Mouse (Mus musculus) embryonic facial prominence, embryonic 10.5 days (tissue): ENCODE measurements around the gene Smim26. TPM values are rescaled to one million over a fixed set of nuclear protein-coding genes. Genes with fewer than 3 reads are reported as not detected.

Experiments used
- DNase-seq: peaks from one replicate; pipeline ENCODE4 v3.0.0-alpha.2; 2017; ENCODE audit warnings: low spot score
- H3K27ac ChIP-seq: fragments of 300-500 bp; sonication (generic); replicated peaks from 2 replicates; pipeline ENCODE4 v1.5.1; 2016; ENCODE audit warnings: mild to moderate bottlenecking
- H3K27me3 ChIP-seq: fragments of 300-500 bp; sonication (generic); replicated peaks from 2 replicates; pipeline ENCODE4 v1.6.1; 2016; ENCODE audit warnings: low read depth, mild to moderate bottlenecking; ENCODE audit not compliant: poor library complexity, severe bottlenecking
- H3K36me3 ChIP-seq: fragments of 300-500 bp; sonication (generic); replicated peaks from 2 replicates; pipeline ENCODE4 v1.6.1; 2016; ENCODE audit warnings: mild to moderate bottlenecking, moderate library complexity
- H3K4me1 ChIP-seq: fragments of 300-500 bp; sonication (generic); 2 replicates; pipeline ENCODE4 v1.6.1; 2016
- H3K4me3 ChIP-seq: fragments of 300-500 bp; sonication (generic); 2 replicates; pipeline ENCODE4 v1.5.1; 2016; ENCODE audit warnings: mild to moderate bottlenecking, moderate library complexity
- H3K9me3 ChIP-seq: fragments of 300-500 bp; sonication (generic); 2 replicates; pipeline ENCODE4 v1.6.1; 2016; ENCODE audit warnings: mild to moderate bottlenecking
- WGBS: fragments of 180-500 bp; shearing (Covaris S2); methylation state at CpG from one replicate; pipeline ENCODE4 v1.1.7; 2016; 5-methylcytosine and 5-hydroxymethylcytosine counted together
- polyA plus RNA-seq: library from polyadenylated mRNA; unstranded; fragments of >200 nt; fragmentation: Nextera tagmentation; extraction: Ambion mirVana; gene quantifications from 2 replicates; pipeline ENCODE4 v1.2.1, GENCODE M21; 2016

Smim26 gene
- polyA plus RNA-seq, 1 experiment from 2014 or later, result 34.0 TPM

DNA sequence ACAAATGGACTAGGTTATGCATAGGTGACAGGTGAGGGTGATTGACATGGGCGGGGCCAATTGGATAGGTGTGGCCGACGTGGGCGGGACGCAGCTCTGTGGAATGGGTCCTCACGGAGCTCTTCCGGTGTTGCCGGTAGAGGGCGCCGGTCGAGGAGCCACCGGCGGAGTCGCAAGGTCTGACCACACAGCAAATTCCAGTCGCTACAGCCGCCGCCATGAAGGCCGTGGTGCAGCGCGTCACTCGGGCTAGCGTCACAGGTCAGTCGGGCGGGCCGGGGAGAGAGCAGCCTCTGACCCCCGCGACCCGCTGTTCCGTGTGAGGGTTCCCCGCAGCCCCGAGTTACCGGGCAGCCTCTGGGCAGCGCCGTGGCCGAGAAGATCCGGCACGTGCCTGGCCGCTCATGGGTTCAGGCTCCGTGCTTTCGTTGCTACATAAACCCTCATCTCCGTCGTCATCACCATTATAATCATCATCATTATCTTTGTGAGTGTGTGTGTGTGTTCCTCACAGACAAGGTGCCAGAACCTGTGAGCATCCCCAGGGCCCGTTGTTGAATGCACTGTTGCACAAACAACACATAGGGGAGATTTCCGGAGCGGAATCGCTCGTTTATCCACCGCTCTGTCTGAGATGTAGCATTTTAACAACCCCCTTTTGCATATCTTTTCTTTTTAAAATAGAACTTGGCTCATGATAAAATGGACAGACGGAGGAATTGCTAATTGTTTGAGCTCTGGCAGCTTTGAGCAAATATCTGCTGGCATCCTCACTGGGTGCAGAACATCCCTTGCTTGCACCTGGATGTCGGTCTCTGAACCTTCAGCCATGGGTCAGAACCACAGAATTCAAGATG, 6.2 kb downstream of the Smim26 start, which contains the start of gene Dtd1:
Gene Dtd1, plus strand, starts transcription at position 67 of the 857 bp plus-strand sequence.
- no peaks in the 10 kb centered on the region for H3K9me3 ChIP-seq
- H3K27me3 ChIP-seq, result no peaks in the 10 kb centered on the region; the same call in 1 of the 2 replicates
- peaks cover 11% of the 10 kb centered on the region; the same call in 1 of the 2 replicates for H3K4me1 ChIP-seq
- H3K36me3 ChIP-seq, result peaks cover 8% of the 10 kb centered on the region
- 2% methylated on average over 50 of the region's 50 CpGs for WGBS
- H3K27ac ChIP-seq, result peak within 1 kb of the TSS; percentile 94
- peak within 1 kb of the TSS; percentile 77 for H3K4me3 ChIP-seq
- DNase-seq, result peak; percentile 91

DNA sequence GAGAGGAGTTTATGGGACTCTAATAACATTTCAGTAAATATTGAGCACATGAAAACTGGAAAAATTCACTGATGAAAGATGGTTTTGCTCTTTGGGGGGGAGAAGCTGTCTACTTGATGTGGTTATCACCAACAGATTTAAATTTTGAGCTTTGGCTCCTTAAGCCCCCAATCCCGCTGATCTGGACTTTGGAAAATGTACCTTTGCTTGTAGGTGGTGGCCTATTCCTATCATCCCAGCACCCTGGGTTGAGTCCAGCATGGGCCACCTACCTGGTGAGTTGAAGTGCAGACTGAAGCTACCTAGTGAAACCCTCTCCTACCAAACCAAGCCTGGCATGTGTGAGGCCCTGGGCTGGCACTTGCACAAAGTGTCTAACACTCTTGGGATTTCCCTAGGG, 7.7 kb downstream of the Smim26 start:
- Histone ChIP-seq H3K4me3 (no peak overlapping the region), H3K27ac (no peak overlapping the region), H3K9me3 (no peaks in the 10 kb centered on the region), H3K27me3 (no peaks in the 10 kb centered on the region; the same call in 1 of the 2 replicates), H3K36me3 (peaks cover under 1% of the 10 kb centered on the region; the same call in 1 of the 2 replicates), H3K4me1 (peaks cover 11% of the 10 kb centered on the region; the same call in 1 of the 2 replicates)
- no peak for DNase-seq
- WGBS, result 90% methylated on average over 1 of the region's 1 CpGs

GRCm38 (mm10) chr2:144613956-144614355, 20.1 kb downstream of the Smim26 start:
- no peak for DNase-seq
- Histone ChIP-seq H3K9me3 (no peaks in the 10 kb centered on the region), H3K36me3 (no peaks in the 10 kb centered on the region), H3K27me3 (no peaks in the 10 kb centered on the region), H3K4me1 (no peaks in the 10 kb centered on the region), H3K27ac (no peak overlapping the region), H3K4me3 (no peak overlapping the region)
- WGBS, result 92% methylated on average over 6 of the region's 6 CpGs

- Histone ChIP-seq H3K27me3 (no peaks in the 10 kb centered on the region), H3K27ac (no peak overlapping the region), H3K4me3 (no peak overlapping the region), H3K36me3 (no peaks in the 10 kb centered on the region), H3K4me1 (no peaks in the 10 kb centered on the region), H3K9me3 (no peaks in the 10 kb centered on the region)
- DNase-seq, result no peak
- 90% methylated on average over 16 of the region's 16 CpGs for WGBS
Measured at GRCm38 (mm10) chr2:144617074-144617874, 23.4 kb downstream of the Smim26 start.

DNA sequence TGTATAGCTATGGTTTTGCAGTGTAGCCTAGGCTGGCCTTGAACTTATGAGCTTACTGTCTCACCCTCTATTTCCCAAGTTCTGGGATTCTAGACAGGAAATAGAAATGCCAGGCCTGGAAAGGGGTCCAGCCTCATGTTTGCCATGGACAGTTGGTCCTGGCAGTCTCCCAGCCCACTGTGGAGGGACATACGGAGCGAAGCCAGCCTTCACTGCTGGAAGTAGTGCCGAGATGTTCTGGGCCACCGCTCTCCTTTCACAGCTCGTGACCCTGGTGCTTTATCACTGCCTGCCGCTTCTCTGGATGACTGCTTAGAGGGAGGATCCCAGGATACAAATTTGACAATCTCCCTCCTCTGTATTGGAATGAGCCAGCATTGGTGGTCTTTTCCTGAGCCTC, 27.6 kb downstream of the Smim26 start:
- no peak overlapping the region for H3K4me3 ChIP-seq
- no peaks in the 10 kb centered on the region for H3K9me3 ChIP-seq
- H3K36me3 ChIP-seq, result no peaks in the 10 kb centered on the region
- 71% methylated on average over 6 of the region's 6 CpGs for WGBS
- no peaks in the 10 kb centered on the region for H3K27me3 ChIP-seq
- no peak overlapping the region for H3K27ac ChIP-seq
- no peak for DNase-seq
- H3K4me1 ChIP-seq, result no peaks in the 10 kb centered on the region

DNA sequence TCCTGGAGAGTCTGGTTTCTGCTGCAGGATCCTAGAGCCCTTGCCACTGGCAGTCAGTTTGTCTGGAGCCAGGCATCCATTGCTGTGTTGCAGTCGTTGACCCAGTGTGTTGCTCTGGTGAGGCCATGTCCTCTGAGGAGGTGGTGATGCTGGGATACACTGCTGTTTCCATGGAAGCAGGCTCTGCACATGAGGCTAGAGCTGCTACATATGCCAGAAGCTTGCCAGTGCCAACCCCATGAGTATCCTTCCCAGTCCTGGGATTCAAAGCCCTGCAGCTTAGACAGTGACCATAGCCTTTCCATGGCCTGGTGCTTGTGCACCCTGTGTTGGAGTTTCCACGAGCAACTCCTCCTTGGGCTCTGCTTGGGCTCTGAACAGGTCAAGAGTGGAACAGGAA, 39.7 kb downstream of the Smim26 start:
- H3K4me3 ChIP-seq, result no peak overlapping the region
- 88% methylated on average over 2 of the region's 2 CpGs for WGBS
- H3K9me3 ChIP-seq, result 0 out of 2 replicates have a peak, but pooled peaks cover 3% of the 10 kb centered on the region
- no peaks in the 10 kb centered on the region for H3K27me3 ChIP-seq
- peaks cover 6% of the 10 kb centered on the region; the same call in 1 of the 2 replicates for H3K36me3 ChIP-seq
- no peak for DNase-seq
- H3K27ac ChIP-seq, result no peak overlapping the region
- peaks cover 2% of the 10 kb centered on the region; the same call in 1 of the 2 replicates for H3K4me1 ChIP-seq

- Histone ChIP-seq H3K4me3 (no peak overlapping the region), H3K36me3 (peaks cover 6% of the 10 kb centered on the region; the same call in 1 of the 2 replicates), H3K27ac (no peak overlapping the region), H3K9me3 (0 out of 2 replicates have a peak, but pooled peaks cover 3% of the 10 kb centered on the region), H3K4me1 (peaks cover 2% of the 10 kb centered on the region; the same call in 1 of the 2 replicates), H3K27me3 (no peaks in the 10 kb centered on the region)
- 75% methylated on average over 5 of the region's 5 CpGs for WGBS
- no peak for DNase-seq
Measured at GRCm38 (mm10) chr2:144634231-144634630, 40.4 kb downstream of the Smim26 start.

- peaks cover 2% of the 10 kb centered on the region; the same call in 1 of the 2 replicates for H3K4me1 ChIP-seq
- H3K4me3 ChIP-seq, result no peak overlapping the region
- DNase-seq, result no peak
- 76% methylated on average over 2 of the region's 2 CpGs for WGBS
- H3K27me3 ChIP-seq, result no peaks in the 10 kb centered on the region
- no peak overlapping the region for H3K27ac ChIP-seq
- peaks cover 6% of the 10 kb centered on the region; the same call in 1 of the 2 replicates for H3K36me3 ChIP-seq
- 0 out of 2 replicates have a peak, but pooled peaks cover 3% of the 10 kb centered on the region for H3K9me3 ChIP-seq
Measured at GRCm38 (mm10) chr2:144634729-144635128, 40.9 kb downstream of the Smim26 start.

GRCm38 (mm10) chr2:144635644-144636320, 41.9 kb downstream of the Smim26 start:
- no peak overlapping the region for H3K27ac ChIP-seq
- no peaks in the 10 kb centered on the region for H3K27me3 ChIP-seq
- no peak overlapping the region for H3K4me3 ChIP-seq
- 33% methylated on average over 5 of the region's 5 CpGs for WGBS
- DNase-seq, result peak; percentile 67
- peaks cover 6% of the 10 kb centered on the region; the same call in 1 of the 2 replicates for H3K36me3 ChIP-seq
- H3K4me1 ChIP-seq, result peaks cover 6% of the 10 kb centered on the region; the same call in 1 of the 2 replicates
- H3K9me3 ChIP-seq, result 0 out of 2 replicates have a peak, but pooled peaks cover 3% of the 10 kb centered on the region

DNA sequence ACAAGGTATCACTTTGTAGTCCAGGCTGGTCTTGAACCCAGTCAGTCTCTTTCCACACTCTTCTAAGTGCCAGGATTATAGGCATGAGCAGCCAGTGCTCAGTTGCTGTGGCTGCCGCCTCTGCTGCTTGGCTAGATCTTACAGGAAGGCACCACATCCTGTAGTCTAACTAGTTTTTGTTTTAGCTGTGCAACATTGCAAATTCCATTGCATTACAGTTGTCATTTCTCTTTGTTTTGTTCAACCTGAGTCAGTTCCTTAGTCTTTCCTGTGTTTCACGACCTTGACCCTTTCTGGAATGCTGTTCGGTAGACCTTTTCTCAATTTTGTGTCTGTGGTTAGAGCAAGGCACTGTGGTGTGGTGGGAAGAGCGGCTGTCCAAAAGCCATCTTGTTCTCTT, 43.4 kb downstream of the Smim26 start:
- 85% methylated on average over 4 of the region's 4 CpGs for WGBS

GRCm38 (mm10) chr2:144637671-144638395, 44.0 kb downstream of the Smim26 start:
- DNase-seq, result no peak
- Histone ChIP-seq H3K36me3 (no peaks in the 10 kb centered on the region), H3K27ac (no peak overlapping the region), H3K9me3 (no peaks in the 10 kb centered on the region), H3K27me3 (no peaks in the 10 kb centered on the region), H3K4me1 (peaks cover 6% of the 10 kb centered on the region; the same call in 1 of the 2 replicates), H3K4me3 (no peak overlapping the region)
- 81% methylated on average over 12 of the region's 12 CpGs for WGBS

More for the DNA sequence above, 43.4 kb downstream of the Smim26 start:
- Histone ChIP-seq H3K36me3 (peaks cover 5% of the 10 kb centered on the region; the same call in 1 of the 2 replicates), H3K4me1 (peaks cover 6% of the 10 kb centered on the region; the same call in 1 of the 2 replicates), H3K9me3 (0 out of 2 replicates have a peak, but pooled peaks cover 3% of the 10 kb centered on the region), H3K27ac (no peak overlapping the region), H3K27me3 (no peaks in the 10 kb centered on the region), H3K4me3 (no peak overlapping the region)
- no peak for DNase-seq
